Mouse (Mus musculus): ENCODE results near the gene Lrch1. TPM values are rescaled to one million over a fixed set of nuclear protein-coding genes. Genes with fewer than 3 reads are reported as not detected.

Gene Lrch1
- polyA plus RNA-seq, 1 experiment: 13.6 TPM

- TF ChIP-seq POLR2A (IDR thresholded peaks at IDR 0.05; ENCODE audit: extremely low read depth, insufficient read depth, low read length): no peak
- TF ChIP-seq CTCF (IDR thresholded peaks at IDR 0.05; ENCODE audit: extremely low read depth, insufficient read depth, low read length): no peak
- Histone ChIP-seq H3K4me3 (ENCODE audit: insufficient read depth, low read length) (no peak overlapping the region), H3K4me1 (ENCODE audit: control insufficient read depth, insufficient read depth, low read length) (no peaks in the 10 kb centered on the region), H3K27ac (ENCODE audit: insufficient read depth, low read length) (no peak overlapping the region)
These were observed 127.4 kb downstream of the Lrch1 start for GRCm38 (mm10) chr14:74820180-74820813.

- no peak overlapping the region for H3K27ac ChIP-seq (ENCODE audit: insufficient read depth, low read length)
- no peak overlapping the region for H3K4me3 ChIP-seq (ENCODE audit: insufficient read depth, low read length)
- H3K4me1 ChIP-seq (ENCODE audit: control insufficient read depth, insufficient read depth, low read length): no peaks in the 10 kb centered on the region
- TF ChIP-seq CTCF (IDR thresholded peaks at IDR 0.05; ENCODE audit: extremely low read depth, insufficient read depth, low read length): no peak
- TF ChIP-seq POLR2A (IDR thresholded peaks at IDR 0.05; ENCODE audit: extremely low read depth, insufficient read depth, low read length): no peak
These were observed 131.0 kb downstream of the Lrch1 start for GRCm38 (mm10) chr14:74816705-74817104.

GRCm38 (mm10) chr14:74814848-74815789, 132.6 kb downstream of the Lrch1 start:
- Histone ChIP-seq H3K4me1 (ENCODE audit: control insufficient read depth, insufficient read depth, low read length) (no peaks in the 10 kb centered on the region), H3K27ac (ENCODE audit: insufficient read depth, low read length) (no peak overlapping the region), H3K4me3 (ENCODE audit: insufficient read depth, low read length) (no peak overlapping the region)
- TF ChIP-seq POLR2A (IDR thresholded peaks at IDR 0.05; ENCODE audit: extremely low read depth, insufficient read depth, low read length): no peak
- TF ChIP-seq CTCF (IDR thresholded peaks at IDR 0.05; ENCODE audit: extremely low read depth, insufficient read depth, low read length): no peak

DNA sequence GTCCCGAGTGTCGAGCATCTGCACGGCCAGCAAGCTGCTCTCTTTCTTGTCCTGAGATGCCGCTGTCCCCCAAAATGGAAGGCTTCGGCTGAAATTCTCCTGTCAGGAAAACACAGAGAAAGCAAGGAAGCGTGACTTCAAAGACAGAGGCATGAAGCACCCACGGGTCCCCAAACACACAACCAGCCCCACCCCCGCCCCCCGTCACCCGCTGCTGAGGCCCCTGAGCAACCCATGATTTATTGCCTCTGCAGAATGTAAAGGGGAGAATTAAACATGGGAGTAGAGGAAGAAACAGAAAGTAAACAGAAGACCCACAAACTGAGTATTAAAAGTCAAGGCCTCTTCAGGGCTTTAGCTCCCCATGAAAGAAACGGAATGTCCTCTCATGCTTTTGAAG, 136.1 kb downstream of the Lrch1 start:
- TF ChIP-seq POLR2A (IDR thresholded peaks at IDR 0.05; ENCODE audit: extremely low read depth, insufficient read depth, low read length): no peak
- no peak for TF ChIP-seq CTCF (IDR thresholded peaks at IDR 0.05; ENCODE audit: extremely low read depth, insufficient read depth, low read length)
- H3K4me1 ChIP-seq (ENCODE audit: control insufficient read depth, insufficient read depth, low read length): no peaks in the 10 kb centered on the region
- H3K27ac ChIP-seq (ENCODE audit: insufficient read depth, low read length): no peak overlapping the region
- no peak overlapping the region for H3K4me3 ChIP-seq (ENCODE audit: insufficient read depth, low read length)

GRCm38 (mm10) chr14:74801961-74802360, 145.7 kb downstream of the Lrch1 start:
- Histone ChIP-seq H3K27ac (ENCODE audit: insufficient read depth, low read length) (no peak overlapping the region), H3K4me3 (ENCODE audit: insufficient read depth, low read length) (no peak overlapping the region), H3K4me1 (ENCODE audit: control insufficient read depth, insufficient read depth, low read length) (peaks cover 5% of the 10 kb centered on the region)
- TF ChIP-seq CTCF (IDR thresholded peaks at IDR 0.05; ENCODE audit: extremely low read depth, insufficient read depth, low read length) (no peak), POLR2A (IDR thresholded peaks at IDR 0.05; ENCODE audit: extremely low read depth, insufficient read depth, low read length) (no peak)

- no peak overlapping the region for H3K4me3 ChIP-seq (ENCODE audit: insufficient read depth, low read length)
- H3K4me1 ChIP-seq (ENCODE audit: control insufficient read depth, insufficient read depth, low read length): peaks cover 4% of the 10 kb centered on the region; the same call in 1 of the 2 replicates
- H3K27ac ChIP-seq (ENCODE audit: insufficient read depth, low read length): no peak overlapping the region
- TF ChIP-seq CTCF (IDR thresholded peaks at IDR 0.05; ENCODE audit: extremely low read depth, insufficient read depth, low read length): no peak
- no peak for TF ChIP-seq POLR2A (IDR thresholded peaks at IDR 0.05; ENCODE audit: extremely low read depth, insufficient read depth, low read length)
These were observed 149.4 kb downstream of the Lrch1 start for GRCm38 (mm10) chr14:74798063-74798890.

- no peak overlapping the region for H3K4me3 ChIP-seq (ENCODE audit: insufficient read depth, low read length)
- no peak overlapping the region for H3K27ac ChIP-seq (ENCODE audit: insufficient read depth, low read length)
- TF ChIP-seq POLR2A (IDR thresholded peaks at IDR 0.05; ENCODE audit: extremely low read depth, insufficient read depth, low read length): no peak
- no peak for TF ChIP-seq CTCF (IDR thresholded peaks at IDR 0.05; ENCODE audit: extremely low read depth, insufficient read depth, low read length)
- peaks cover 4% of the 10 kb centered on the region; the same call in 1 of the 2 replicates for H3K4me1 ChIP-seq (ENCODE audit: control insufficient read depth, insufficient read depth, low read length)
These were observed 150.2 kb downstream of the Lrch1 start for GRCm38 (mm10) chr14:74797386-74798062.

GRCm38 (mm10) chr14:74794931-74795330, 152.7 kb downstream of the Lrch1 start:
- Histone ChIP-seq H3K4me1 (ENCODE audit: control insufficient read depth, insufficient read depth, low read length) (peaks cover 4% of the 10 kb centered on the region; the same call in 1 of the 2 replicates), H3K4me3 (ENCODE audit: insufficient read depth, low read length) (no peak overlapping the region), H3K27ac (ENCODE audit: insufficient read depth, low read length) (no peak overlapping the region)
- TF ChIP-seq POLR2A (IDR thresholded peaks at IDR 0.05; ENCODE audit: extremely low read depth, insufficient read depth, low read length) (no peak), CTCF (IDR thresholded peaks at IDR 0.05; ENCODE audit: extremely low read depth, insufficient read depth, low read length) (no peak)

DNA sequence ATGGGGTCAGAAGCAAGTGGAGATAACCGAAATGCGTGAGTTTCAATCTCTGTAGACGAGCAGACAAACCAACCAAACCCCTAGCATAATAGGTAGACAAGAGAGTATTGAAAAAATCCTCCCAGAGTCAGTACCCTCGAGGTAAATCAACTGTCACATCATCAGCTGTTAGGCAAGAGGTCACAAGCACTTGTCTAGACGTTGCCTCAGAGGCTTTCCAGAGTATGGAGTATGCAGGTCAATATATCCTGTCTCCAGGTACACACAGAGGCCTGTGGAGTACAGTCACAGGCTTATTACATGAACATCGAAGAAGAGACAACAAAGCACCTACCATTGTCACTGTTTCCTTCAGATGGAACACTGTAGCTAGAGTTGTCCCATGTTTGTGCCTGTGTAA, 154.9 kb downstream of the Lrch1 start:
- no peak for TF ChIP-seq POLR2A (IDR thresholded peaks at IDR 0.05; ENCODE audit: extremely low read depth, insufficient read depth, low read length)
- no peak for TF ChIP-seq CTCF (IDR thresholded peaks at IDR 0.05; ENCODE audit: extremely low read depth, insufficient read depth, low read length)
- Histone ChIP-seq H3K4me1 (ENCODE audit: control insufficient read depth, insufficient read depth, low read length) (no peaks in the 10 kb centered on the region), H3K4me3 (ENCODE audit: insufficient read depth, low read length) (no peak overlapping the region), H3K27ac (ENCODE audit: insufficient read depth, low read length) (no peak overlapping the region)
